Mouse (Mus musculus) MN1 (cell line): Measurements from ENCODE around the gene Mog.
"Not testable (repeated sequence)": the region's sequence is repeated elsewhere in the genome, so short reads cannot be mapped to it uniquely, and the experiment has no call there.

Experiments used
- DNase-seq: peaks from one replicate; pipeline ENCODE4 v3.0.0-alpha.2; 2016; ENCODE audit warnings: low spot score

Gene Mog

DNA sequence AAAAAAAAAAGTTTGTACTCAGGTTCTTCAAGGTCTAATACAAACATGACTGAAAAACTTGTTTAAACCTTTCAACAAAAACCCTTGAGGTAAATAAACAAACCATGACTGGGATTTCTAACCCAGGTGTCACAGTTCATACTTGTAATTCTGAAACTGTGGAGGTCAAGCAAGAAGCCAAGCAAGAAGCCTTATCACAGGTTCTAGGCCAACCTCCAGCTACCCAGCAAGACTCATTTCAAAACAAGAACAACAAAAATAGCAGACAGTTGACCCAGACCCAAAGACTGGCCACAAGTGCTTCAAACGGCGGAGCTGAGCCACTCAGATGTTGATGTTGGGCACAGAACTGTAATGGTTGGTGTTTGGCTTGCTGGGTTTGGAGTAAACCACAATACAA is 28.7 kb downstream of the Mog start:
- DNase-seq, result no peak

DNA sequence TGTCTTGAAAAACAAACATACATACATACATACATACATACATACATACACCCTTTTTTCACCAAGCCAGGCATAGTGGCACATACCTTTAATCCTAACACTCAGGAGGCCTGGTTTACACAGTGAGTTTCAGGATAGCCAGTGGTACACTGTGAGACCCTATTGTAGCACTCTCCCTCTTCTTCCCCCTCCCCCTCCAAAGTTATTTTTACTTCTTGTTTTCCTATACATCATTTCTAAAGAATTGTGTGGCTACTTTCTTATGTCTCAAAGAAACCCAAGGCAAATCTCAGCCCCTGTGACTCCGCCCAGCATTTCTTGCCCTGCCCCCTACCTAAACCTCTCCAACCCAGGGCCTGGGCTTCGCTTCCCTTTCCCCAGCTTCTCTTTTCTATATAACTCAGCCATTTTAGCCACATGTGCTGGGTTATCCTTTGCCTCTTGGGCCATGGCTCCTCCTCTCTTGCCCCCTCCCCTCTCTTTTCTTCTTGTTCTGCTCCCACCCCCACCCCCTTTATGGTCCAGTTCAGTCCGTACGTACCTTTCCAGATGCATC is 29.4 kb downstream of the Mog start:
- no peak for DNase-seq

DNA sequence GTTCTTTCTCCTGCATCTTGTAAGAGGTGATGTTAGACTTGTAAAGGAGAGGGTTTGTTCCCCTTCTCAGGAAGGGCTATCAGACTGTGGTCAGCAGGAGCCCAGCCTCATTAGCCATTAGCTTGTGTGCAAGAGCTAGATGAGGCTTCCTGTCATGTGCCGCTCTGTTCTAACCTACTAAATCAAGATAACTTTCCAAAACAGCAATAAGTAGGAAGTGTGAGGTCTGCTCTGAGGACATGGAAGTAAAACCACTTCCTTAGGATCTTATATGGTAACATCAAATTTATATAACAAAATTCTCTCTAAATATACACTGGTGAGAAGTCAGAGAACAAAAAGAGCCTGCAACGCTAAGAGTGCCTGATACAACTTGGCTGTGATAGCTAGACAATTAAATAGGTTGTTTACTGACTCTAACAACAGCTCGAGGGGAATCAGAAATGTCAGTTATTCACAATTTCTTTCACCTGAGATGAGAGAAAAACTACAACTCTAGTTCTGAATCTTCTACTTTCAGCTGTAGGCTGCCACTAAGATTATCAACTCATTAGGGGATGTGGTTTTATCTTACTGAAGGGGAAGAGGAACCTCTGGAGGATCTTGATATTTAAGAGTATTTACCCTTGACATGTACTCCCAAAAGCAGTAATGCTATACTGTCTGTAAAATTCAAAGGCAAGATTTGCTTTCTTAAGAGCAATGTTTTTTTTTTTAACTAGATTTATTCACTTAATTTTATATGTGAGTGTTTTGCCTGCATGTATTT is 30.7 kb downstream of the Mog start:
- no peak for DNase-seq

- not testable (repeated sequence) for DNase-seq
Measured at GRCm38 (mm10) chr17:36990630-36991029, 32.6 kb downstream of the Mog start.

GRCm38 (mm10) chr17:36989437-36989836 is 33.8 kb downstream of the Mog start, which contains the start of gene H2-M5:
TSS of gene H2-M5 (minus strand) at chr17:36989537.
- DNase-seq, result no peak

DNA sequence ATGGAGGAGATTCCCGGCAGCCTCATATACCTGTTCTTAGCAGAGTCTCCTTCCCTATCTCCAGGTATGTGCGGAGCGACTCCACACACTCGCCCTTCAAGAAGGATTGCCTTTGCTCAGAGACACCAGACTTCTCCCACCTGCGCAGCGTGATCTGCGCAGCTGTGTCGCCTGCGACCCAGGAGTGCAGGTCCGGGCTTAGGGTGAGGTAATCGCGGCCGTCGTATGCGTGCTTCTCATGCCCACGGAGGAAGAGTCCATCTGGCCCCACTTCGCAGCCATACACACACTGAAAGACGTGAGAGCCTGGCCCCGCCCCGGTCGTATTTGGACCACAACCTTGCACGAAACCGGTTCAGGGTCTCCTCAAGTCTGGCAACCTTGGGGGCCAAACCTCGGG is 34.7 kb downstream of the Mog start:
- DNase-seq, result no peak

DNA sequence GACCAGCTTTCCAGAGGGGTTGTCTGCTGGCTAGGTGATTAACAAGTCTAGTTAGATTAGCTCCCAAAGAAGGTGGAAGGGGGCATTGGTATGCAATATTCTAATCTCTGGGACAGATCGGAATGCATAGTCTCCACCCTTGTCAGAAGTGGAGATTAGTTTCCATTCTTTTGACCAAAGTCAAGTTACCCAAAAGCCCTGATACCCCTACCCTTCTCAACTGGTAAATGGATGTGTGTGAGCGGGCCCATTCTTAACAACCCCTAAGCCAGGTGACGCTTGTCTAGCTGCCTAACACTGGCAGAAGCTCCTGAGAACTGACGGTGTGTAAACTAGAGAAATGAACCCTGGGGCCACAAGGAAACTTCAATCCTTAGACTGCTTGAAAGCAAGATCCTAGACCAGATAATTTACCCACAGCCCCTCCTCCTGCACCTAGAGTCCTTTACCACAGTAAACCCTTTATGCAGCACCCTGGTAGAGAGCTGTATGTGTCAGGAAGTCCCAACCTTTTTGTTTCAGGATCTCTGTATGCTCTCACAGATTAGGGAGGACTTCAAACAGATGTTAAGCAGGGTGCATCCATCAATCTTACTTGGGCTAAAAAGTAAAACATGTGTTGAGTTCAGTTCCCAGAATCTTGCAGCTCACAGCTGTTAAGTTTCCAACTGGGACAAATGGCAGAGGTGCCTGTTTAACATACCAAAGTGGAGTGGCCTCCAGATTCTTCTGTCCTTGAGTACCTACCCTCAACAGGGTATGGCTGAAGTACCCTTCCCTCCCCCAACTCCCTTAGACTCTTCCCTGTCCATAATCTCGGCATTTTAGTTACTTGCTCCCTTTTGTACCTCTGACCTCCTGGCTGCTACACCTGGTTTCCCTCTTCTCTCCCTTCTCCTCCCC is 40.7 kb downstream of the Mog start:
- no peak for DNase-seq

- no peak for DNase-seq
Measured at GRCm38 (mm10) chr17:36981845-36982244, 41.4 kb downstream of the Mog start.

- no peak for DNase-seq
Measured at GRCm38 (mm10) chr17:36981221-36981813, 41.9 kb downstream of the Mog start, which contains the start of gene 2410137M14Rik. TSS of gene 2410137M14Rik (minus strand) at chr17:36981237.

- no peak for DNase-seq
Measured at GRCm38 (mm10) chr17:36973271-36973787, 49.9 kb downstream of the Mog start.

DNA sequence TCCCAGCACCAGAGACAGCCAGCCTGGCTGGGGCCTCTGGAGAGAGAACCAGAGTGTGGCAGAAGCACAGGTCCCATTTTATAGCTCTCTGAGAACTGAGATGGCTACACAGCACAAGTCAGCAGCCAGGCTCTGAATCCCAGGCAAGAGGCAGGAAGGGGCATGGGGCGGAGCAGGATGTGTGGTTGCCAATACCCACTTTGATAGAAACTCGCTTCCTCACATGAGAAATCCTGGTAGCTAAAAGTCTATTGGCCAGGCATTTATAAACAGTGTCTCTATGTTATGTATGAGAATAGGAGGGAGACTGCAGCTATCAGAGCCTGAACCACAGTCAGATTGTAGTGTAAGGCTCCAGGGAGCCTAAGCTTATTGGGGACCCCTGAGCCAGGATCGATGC is 50.4 kb downstream of the Mog start:
- no peak for DNase-seq

GRCm38 (mm10) chr17:36971172-36971850 is 51.9 kb downstream of the Mog start:
- no peak for DNase-seq

DNA sequence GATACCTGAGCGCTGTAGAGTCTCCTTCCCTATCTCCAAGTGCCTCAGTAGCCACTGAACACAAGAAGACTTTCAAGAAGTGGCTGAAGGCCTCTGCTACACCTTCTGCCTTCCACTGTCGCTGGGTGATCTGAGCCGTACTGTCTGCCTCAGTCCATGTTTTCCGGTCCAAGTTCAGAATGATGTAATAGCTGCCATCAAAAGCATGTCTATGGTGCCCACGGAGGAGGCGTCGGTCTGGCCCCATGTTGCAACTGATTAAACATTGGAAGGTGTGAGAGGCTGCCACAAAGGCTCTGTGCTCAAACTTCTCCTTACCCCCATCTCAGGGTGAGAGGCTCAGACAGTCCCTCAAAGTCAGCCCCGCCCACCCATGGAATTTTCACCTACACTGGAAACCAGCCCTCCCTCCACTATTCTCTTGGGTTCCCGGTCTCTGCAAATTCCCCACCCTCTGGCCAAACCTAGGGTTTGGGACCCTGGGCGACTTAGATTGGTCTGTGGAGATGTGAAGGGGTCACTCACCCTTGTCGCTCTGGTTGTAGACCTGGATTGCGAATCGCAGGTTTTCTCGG is 52.8 kb downstream of the Mog start:
- DNase-seq, result no peak

GRCm38 (mm10) chr17:36966875-36967274 is 56.3 kb downstream of the Mog start:
- DNase-seq, result no peak

GRCm38 (mm10) chr17:36961125-36961524 is 62.1 kb downstream of the Mog start:
- DNase-seq, result no peak
